Mouse (Mus musculus): ENCODE results near the gene Ep300.
A peak's percentile ranks its signal among the peaks of the same experiment; 100 is the strongest.

Gene Ep300

DNA sequence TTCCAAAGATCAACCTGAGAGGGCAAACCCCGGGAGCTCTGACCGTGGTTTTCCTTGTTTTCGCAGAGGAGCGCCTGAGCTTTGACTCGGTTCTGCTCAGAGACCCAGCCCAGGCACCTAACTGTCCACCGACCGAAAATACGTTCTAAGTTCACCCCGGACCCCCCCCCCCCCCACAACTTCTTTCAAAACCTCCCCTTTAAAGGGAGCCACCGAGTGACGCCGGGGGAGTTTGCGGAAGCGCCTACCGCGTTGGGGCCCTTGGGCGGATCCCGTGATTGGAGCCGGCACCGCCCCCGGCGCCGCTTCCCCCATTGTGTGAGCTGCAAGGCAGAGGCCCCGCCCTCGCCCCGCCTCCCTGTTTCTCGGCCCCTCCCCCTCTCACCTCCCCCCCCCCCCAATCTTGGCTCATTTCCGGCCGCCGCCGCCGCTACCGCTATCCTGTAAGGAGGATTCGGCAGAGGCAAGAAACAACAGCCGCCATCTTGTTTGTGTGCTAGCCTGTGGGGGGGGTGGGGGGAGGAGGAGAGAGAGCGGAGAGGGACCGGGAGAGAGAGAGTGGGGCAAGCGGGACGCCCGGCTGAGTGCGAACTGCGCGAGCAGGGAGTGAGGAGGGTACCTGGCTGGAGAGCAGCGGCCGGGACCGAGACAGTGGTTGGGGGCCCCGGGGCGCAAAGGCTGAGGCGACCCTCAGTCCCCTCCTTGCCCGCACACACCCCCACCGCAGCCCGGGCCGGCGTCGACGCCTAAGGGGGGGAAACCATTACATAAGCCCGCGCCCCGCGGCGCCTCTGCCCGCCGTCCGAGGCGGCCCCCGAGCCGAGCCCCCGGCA, at the start of gene Ep300:
Ep300 (plus strand) TSS at position 439 of the 833 bp plus-strand sequence.
- DNase-seq, result peak; percentile 97

DNA sequence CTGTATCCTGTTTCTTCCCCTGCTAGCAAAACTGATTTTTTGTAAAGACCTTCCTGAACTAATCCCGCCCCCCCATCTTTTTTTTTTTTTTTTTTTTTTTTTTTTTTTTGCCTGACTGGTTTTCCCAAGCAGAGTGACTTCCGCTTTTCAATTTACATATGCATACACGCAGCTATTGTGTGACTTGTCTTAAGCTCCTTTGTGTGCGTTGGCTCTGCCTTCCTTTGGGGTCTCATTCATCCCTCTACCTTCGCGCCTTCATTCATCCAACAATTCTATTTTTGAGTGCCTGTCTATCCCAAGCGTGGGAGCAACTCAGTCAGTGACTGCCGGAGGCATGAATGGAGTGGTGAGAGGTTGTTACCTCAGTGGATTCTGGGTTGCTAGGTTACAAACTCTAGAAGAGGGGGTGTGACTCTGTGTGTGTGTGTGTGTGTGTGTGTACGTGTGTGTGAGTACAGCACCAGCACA, 49.2 kb upstream of the Ep300 start:
- DNase-seq, result no peak

DNA sequence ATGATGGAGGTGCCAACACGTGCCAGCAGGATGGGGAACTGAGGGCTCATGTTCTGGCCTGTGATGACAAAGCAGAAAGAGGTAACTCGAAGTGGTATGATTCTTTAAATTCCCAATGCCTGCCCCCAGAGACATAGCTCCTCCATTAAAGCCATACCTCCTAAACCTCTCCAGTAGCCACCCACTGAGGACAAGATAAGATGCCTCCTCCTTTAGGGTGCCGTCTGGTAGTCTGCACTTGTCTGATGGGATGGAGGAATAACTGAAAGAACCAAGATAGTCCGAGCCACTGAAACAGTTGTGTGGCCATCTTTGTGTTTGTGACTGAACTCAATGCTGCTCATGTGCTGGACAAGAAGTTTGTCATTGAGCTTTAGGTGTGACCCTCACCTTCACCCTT, 47.0 kb upstream of the Ep300 start:
- DNase-seq, result no peak

DNA sequence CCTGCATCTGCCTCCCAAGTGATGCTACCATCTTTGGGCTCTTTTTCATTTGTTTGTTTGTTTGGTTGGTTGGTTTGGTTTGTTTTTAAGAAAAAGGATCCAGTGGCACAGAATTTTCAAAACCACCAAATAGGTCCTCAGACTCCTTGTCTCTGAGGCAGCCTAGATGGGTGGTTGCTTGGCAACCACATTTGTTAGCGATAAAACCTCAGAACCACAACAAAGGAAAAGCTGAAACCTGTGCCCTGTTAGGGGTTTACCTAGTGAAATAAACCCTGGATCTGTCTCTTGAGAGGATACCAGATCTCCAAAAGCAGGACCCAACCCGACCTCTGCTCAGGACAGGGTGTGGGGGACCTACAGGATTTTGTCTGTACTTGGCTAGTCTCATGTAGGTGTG, 45.6 kb upstream of the Ep300 start:
- DNase-seq, result no peak

DNA sequence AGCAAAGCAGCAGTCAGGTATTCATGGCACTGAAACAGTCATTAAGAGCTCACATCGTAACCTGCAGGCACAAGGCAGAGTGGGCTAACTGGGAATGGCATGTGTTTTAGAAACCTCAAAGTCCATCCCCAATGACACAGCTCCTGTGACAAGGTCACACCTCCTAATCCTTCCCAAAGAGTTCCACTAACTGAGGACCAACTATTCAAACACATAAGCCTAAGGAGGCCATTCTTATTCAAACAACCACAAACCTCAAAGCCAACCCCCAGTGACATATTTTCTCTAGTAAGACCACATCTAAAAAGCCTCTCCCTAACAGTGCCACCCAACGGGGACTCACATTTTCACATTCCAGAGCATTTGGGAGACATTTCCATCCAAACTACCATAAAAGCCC, 40.2 kb upstream of the Ep300 start:
- no peak for DNase-seq

DNA sequence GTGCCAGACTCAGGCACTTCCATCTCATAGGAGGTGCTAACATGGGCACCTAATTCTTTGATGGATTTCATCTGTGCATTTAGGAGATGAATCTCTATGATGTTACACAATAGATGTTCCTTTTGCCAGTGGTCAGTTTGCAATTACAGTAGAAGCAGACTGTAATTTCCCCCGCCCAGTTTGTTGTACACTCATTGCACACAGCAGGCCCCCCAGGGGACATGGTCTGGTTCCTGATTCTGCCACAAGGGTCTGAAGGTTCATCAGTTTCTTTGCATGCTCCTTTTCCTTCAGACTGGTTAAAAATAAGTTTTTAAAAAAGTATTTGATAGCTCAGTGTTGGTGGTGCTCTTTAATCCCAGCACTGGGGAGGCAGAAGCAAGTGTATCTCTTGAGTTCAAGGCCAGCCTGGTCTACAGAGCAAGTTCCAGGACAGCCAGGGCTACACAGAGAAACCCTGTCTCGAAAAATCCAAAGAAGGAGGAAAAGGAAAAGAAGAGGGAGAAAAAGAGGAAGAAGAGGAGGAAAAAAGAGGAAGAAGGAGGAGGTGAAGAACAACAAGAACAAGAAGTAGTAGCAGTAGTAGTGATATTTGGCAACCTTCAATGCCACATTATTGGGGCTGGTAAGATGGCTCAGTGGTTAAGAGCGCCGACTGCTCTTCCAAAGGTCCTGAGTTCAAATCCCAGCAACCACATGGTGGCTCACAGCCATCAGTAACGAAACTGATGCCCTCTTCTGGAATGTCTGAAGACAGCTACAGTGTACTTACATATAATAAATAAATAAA, 39.6 kb upstream of the Ep300 start:
- no peak for DNase-seq

DNA sequence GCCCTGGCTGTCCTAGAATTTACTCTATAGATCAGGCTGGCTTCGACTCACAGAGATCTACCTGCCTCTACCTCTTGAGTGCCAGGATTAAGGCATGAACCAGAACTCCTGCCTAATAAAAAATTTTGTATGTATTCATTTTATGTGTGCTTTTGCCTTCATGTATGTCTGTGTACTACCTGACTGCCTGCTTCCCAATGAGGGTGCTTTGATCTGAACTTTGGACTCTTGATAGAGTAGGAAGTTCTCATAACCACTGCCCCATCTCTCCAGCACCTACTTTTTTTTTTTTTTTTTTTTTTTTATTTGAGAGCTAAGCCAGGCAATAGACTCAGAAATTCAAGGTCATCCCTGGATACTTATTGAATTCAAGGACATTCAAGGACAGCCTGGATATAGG, 31.7 kb upstream of the Ep300 start:
- DNase-seq, result no peak

DNA sequence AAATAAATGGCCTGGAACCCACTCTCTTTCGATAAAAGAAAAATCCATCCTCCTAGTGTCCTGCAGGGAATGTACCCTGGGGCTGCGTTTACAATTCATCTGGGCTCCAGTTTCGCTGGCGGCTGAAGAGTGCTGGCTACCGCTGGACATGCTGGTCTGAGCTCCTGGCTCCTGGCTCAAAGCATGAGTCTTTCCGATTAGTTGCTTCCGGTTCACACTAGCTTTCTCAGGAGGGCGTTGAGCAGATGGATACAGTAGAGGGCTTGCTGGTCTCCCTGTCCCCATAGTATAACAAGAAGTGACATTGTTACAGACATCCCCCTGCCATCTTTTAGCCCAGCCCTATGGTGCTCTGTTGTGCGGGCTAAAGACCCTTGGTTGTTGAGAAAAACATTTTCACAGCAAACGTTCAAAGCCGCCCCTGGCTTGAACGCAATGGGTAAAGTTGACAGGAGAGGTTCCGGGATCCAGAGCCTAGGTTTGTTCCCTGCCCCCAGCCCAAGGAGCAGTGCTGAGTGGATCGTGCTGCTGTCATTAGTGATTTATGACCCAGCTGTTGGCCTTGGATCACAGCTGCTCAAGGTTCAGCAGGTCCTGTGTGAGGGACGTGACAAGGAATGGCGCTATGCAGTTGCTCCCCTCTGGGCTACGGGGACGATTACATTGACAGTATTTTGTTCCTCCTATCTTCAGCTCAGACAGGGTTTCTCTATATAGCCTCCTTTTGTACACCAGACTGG, 30.4 kb upstream of the Ep300 start:
- DNase-seq, result no peak

DNA sequence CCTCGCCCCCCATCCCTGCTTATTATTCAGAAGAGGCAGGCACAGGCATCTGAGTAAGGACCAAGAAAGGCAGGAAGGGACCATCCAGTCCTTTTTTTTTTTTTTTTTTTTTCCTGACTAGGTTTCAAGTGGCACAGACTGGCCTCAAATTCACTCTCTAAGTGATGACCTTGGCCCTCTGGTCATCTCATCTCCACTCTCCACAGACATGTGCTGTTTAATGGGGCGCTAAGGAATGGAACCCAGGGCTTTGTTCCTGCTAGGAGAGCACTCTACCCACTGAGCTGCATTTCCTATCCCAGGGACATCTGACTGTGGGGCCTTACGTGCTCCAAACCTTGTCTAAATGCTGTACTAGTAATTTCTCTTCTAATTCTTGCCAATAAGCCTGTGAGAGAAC, 29.2 kb upstream of the Ep300 start:
- DNase-seq, result no peak

DNA sequence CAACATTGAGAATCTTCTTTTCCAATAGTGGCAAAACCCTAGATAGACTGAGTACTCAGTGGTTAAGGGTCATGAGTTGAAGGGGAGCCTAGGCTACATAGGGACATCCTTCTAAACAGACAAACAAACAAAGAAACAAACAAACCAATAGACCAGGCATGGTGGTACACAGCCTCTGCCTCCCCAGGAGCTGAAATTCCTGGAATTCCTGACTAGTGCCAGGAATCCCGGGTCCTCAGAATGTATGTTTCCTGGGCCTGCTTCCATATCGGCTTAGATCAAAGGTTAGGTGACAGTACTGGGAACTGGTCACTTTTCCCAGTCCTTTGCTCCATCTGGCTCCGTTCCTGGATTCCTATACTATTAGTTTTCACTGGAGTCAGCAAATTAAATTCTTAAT, 23.6 kb upstream of the Ep300 start:
- DNase-seq, result no peak

DNA sequence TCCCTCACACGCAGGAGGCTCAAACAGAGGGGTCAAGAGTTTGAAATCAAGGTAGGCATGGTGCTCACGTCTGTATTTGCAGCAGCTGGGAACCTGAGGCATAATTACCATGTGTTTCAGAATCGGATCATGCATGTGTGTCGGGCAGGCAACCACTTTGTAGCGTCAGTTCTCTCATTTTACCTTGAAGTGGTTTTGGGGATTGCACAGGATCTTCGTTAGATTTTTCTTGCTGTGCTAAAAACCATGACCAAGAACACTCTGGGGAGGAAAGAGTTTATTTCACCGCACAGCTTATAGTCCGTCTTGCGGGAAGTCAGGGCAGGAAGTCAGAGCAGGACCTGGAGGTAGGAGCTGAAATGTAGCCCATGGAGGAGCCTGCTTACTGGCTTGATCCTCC, 23.2 kb upstream of the Ep300 start:
- no peak for DNase-seq

DNA sequence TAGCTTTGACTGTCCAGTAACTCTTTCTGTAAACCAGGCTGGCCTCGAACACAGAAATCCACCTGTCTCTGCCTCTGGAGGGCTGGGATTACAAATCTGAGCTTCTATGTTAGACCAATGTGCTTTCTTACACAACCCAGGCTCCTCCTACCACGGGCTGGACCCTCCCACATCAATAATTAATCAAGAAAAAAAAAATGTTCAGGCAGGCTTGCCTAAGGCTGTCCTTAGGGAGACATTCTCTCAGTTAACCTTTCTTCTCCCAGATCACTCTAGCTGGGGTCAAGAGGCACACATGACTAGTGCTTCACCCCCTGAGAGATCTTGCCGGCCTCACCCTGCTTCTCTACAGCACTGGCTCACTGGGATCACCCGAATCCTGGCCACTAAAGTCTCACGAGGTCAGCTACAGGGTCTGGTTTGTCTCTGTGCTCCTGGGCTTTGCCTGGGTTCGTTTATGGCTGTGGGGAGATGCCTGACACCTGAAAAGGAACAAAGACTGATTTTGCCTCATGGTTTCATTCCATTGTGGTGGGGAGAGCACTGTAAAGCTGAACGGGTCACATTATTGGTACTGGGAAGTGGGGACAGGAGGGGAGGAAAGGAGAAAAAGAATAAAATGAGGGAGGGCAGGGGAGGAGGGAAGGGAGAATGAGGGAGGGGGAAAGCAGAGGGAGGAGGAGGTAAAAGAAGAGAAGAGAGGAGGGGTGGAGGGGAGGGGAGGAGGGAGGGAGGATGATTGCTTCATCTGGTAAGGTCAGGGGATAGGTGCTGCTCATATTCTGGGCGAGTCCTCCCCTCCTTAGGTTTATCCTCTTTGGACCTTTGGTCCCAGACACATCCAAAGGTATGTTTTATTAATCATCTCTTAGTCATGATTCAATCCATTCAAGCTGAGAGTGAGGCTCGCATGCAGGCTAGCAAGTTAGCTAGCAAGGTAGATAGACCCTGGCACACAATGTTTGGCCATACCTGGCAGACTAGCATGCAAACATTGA, 22.4 kb upstream of the Ep300 start:
- no peak for DNase-seq

DNA sequence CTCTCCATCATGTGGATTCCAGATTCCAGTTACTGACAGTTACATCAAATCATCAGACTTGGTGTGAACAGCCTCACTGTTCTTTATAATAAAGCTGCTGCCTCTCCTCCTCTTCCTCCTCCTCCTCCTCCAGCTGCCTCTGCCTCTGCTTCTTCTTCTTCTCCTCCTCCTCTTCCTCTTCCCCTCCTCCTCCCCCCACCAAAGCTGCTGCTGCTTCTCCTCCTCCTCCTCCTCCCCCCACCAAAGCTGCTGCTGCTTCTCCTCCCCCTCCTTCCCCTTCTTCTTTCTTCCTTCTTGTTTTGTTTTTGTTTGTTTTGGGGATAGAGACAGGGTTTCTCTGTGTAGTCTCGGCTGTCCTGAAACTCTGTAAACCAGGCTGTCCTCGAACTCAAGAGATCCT, 17.1 kb upstream of the Ep300 start:
- DNase-seq, result no peak

DNA sequence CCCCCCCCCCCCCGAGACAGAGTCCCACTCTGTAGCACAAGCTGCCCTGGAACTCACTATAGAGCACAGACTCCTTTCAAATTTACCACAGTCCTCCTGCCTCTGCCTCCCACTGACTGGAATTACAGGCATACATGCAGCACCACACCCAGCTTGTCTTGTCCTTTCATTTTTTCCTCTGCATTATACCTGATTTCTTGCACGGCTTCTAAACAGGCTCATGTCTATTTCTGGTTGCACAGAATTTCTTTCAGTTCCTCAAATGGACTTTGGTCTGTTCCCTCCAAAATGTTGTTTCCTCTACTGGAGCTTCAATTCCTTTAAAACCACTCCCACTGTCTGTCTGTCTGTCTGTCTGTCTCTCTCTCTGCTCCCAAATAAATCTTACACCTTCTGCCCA, 16.6 kb upstream of the Ep300 start:
- no peak for DNase-seq

DNA sequence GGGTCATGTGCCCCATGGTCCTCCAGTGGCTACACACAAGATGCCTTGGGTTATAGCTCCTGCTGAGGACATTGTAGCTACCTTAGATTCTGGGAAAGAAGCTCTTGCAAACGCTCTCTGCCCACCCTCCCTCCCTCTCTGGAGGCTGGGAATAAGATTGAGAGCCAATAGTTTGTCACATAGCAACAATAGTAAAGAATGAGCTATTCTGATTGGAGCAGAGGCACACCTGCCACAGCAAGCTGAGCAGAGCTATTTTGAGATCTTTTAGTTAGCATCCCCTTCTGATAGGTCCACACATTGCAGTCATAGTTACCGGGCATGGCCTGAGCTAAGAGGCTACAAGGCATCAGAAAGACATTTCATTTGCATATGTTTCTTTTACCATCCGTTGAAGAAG, 8.2 kb upstream of the Ep300 start:
- DNase-seq, result no peak

DNA sequence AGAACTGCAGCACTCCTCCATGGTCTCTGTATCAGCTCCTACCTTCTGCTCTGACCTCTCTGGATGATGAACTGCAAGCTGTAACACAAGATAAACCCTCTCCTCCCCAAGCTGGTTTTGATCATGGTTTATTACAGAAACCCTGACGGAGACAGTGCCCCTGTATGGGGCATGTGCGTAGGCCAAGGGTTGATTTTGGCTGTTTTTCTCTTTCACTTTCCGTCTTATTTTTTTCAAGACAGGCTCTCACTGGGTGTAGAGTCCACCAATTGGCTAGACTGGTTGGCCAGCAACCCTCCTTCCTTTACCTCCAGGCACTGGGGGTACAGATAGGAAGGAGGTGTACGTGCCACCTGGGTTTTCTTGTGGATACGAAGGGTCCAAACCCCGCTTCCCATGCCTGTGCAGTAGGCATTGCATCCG, 7.4 kb upstream of the Ep300 start:
- no peak for DNase-seq

DNA sequence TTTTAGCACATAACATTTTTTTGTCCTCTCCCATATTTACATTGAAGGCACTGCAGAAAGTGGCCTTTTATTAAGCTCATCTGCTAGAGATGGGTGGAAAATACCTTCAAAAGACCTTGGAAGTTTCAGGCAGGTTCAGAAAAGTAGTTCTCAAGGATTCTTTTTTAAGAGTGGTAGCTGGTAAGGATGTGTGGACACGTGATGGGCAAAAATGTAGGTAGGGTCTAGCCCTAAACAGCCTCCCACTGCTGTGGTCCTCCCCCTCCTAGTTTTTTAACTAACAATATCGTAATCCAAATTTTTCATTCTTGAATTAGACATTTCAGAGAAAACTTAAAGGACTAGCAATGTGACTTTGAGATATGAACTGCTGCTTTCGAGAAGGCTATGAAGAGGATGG, 685 bp upstream of the Ep300 start:
- no peak for DNase-seq

DNA sequence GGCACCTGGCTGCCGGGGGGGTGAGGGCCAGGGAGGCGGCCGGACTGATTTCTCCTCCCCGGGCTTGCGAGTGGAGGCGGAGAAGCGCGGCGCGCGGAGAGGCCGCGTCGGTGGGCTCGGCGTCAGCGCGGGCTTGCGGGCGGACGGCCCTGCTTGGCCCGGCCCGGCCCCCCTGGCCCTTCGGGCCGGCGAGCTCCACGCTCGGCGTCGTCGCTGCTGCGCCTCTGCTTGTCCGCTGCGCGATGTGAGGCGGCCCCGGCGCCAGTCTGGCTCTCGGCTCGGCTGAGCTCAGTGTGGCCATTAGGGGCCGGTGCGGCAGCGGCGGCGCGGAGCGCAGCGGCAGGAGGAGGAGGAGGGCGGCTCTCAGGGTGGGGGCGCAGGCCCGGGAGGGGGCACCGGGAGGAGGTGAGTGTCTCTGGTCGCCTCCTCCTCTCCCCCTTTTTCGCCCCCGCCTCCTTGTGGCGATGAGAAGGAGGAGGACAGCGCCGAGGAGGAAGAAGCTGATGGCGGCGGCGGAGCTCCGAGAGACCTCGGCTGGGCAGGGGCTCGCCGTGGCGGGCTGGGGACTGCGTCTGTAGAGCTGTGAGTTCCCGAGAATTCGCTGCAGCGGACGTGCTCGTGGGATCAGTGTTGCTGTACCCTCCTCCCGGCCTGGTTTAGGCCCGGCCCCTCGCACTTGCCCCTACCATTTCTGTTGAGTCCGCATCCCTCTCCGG, 753 bp downstream of the Ep300 start:
- peak; percentile 93 for DNase-seq

DNA sequence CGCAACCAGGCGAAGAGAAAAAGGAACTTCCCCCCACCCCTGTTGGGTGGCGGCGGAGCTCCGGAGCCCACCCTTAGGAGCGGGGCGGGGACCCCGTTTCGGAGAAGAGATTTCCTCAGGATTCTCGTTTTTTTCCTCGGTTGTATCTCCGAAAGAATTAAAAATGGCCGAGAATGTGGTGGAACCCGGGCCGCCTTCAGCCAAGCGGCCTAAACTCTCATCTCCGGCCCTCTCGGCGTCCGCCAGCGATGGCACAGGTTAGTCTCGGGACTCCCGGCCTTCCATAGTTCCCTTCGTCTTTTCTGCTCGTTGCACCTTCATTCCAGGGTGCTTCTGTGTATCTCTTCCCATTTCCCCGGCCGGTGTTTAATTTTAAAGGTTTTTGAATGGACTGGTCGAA, 1.3 kb downstream of the Ep300 start:
- DNase-seq, result no peak

DNA sequence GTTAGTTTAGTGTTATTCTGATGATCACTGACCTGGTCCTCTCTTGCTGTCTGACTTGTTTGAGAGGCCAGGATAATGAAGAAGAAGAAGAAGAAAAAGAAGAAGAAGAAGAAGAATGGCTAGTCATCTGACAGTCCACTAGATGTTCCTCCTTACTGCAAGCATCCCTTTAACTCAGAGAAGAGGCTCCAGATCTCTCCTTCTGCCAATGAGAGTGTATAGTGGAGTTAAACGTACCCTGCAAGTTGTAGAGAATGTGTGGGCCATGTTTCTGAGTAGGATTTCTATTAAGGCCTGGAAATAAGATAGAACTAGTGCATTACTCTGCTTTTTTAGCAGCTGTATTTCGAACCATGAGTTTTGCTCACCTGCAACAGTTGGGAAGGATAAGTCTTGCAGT, 2.5 kb downstream of the Ep300 start:
- DNase-seq, result no peak

DNA sequence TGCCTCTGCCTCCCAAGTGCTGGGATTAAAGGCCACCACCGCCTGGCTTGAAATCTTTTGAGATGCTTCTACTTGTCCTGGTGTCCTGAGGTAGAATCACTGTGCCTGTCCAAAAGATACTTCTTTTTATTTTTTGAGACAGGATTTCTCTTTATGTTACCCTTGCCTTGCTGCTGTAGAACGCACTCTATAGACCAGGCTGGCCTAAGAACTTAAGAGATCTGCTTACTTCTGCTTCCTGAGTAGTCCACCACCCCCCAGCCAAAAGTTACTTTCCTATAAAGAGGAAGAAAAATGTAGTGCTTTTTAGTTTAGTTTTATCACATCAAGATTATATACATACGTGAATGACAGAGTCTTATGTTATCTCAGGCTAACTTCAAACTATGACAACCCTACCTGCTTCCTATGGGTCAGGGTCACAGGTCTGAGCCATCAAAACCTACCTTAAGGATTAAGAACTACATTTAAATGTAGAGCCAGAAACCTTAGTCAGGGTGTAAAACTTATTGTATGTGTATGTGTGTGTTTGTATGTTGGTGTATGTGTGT, 9.1 kb downstream of the Ep300 start:
- DNase-seq, result no peak
